Mouse (Mus musculus): ENCODE data around the gene Kcnab2. TPM values are rescaled to one million over a fixed set of nuclear protein-coding genes. Genes with fewer than 3 reads are reported as not detected.

Kcnab2 gene
- polyA plus RNA-seq, 1 experiment from 2014 or later: 2.0 TPM

DNA sequence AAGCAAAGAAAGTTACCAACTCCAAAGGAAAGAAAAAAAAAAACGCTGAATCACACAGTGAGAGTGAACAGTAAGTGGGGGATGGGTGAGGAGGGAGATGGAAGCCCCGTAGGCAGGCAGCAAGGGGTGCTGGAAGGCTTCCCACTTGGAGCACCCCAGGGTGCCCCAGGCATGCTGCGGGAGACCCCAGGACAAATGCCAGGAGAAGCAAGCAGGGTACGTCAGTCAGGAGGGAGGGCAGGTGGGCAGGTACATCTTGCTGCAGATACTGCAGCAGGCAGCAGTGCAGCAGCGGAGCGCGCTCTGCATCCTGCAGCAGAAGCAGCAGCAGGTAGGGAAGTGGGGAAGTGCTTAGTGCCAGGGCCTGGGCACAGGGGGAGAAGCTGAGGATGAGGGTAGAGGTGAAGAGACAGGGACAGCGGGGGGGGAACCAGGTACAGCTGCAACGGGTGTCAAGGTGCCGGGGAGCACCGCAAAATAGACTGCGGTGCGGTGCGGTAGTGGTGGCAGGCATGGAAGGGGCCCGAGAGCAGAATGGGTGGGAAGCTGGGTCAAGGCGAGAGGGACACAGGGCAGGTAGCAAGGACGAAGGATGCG is 1.1 kb downstream of the Kcnab2 start, which contains the start of gene Nphp4:
Gene Nphp4 (plus strand): TSS at position 280 of the 597 bp plus-strand sequence.
- peak within 1 kb of the TSS; percentile 73 for H3K4me2 ChIP-seq (replicated peaks; ENCODE audit: low read depth)
- H3K27ac ChIP-seq (ENCODE audit: low read depth, low read length): no peak within 1 kb of the TSS
- 0 out of 2 replicates have a peak, but pooled peaks cover 5% of the 10 kb centered on the region for H3K9me3 ChIP-seq (ENCODE audit: control insufficient read depth)
- no peak for ATAC-seq
- peak within 1 kb of the TSS; percentile 52 for H3K9ac ChIP-seq (ENCODE audit: low read depth, low read length)
- H3K4me1 ChIP-seq (replicated peaks; ENCODE audit: control insufficient read depth, insufficient read depth, low read length): peaks cover 3% of the 10 kb centered on the region; the same call in 1 of the 2 replicates
- WGBS: 2% methylated on average over 18 of the region's 18 CpGs
- peaks cover 19% of the 10 kb centered on the region for H3K27me3 ChIP-seq (replicated peaks; ENCODE audit: control insufficient read depth, insufficient read depth, low read length)
- no peaks in the 10 kb centered on the region for H3K36me3 ChIP-seq (ENCODE audit: control insufficient read depth, insufficient read depth)
- H3K4me3 ChIP-seq (ENCODE audit: low read depth, low read length): peak within 1 kb of the TSS; percentile 78
- no peak for TF ChIP-seq CTCF (IDR thresholded peaks at IDR 0.05; ENCODE audit: low read depth)

DNA sequence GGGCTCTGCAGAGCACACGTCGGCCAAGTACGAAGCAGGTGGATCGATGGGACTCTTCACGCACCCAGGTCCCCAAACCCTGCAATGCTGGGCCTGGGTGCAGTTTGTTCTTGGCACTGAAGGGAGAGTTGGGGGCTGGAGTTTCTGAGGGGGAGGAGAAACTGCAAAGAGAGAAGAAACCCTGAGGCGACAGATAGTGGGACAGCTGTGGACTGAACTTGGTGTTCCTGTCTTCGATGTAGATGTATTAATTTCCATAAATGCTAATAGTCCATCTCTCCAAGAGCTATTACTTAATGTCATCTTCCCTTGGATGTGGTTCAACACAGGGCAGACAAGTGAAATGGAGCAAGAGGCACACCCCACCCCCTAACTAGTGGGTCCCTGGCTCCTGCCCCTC is 1.7 kb downstream of the Kcnab2 start:
- Histone ChIP-seq H3K4me3 (ENCODE audit: low read depth, low read length) (no peak overlapping the region), H3K27me3 (replicated peaks; ENCODE audit: control insufficient read depth, insufficient read depth, low read length) (peaks cover 19% of the 10 kb centered on the region), H3K4me2 (replicated peaks; ENCODE audit: low read depth) (no peak overlapping the region), H3K27ac (ENCODE audit: low read depth, low read length) (no peak overlapping the region), H3K9me3 (ENCODE audit: control insufficient read depth) (0 out of 2 replicates have a peak, but pooled peaks cover 5% of the 10 kb centered on the region), H3K4me1 (replicated peaks; ENCODE audit: control insufficient read depth, insufficient read depth, low read length) (peaks cover 3% of the 10 kb centered on the region; the same call in 1 of the 2 replicates), H3K36me3 (ENCODE audit: control insufficient read depth, insufficient read depth) (no peaks in the 10 kb centered on the region), H3K9ac (ENCODE audit: low read depth, low read length) (no peak overlapping the region)
- TF ChIP-seq CTCF (IDR thresholded peaks at IDR 0.05; ENCODE audit: low read depth): no peak
- 84% methylated on average over 7 of the region's 7 CpGs for WGBS
- no peak for ATAC-seq

- Histone ChIP-seq H3K27ac (ENCODE audit: low read depth, low read length) (no peak overlapping the region), H3K4me2 (replicated peaks; ENCODE audit: low read depth) (no peak overlapping the region), H3K9ac (ENCODE audit: low read depth, low read length) (no peak overlapping the region), H3K36me3 (ENCODE audit: control insufficient read depth, insufficient read depth) (no peaks in the 10 kb centered on the region), H3K4me3 (ENCODE audit: low read depth, low read length) (no peak overlapping the region), H3K4me1 (replicated peaks; ENCODE audit: control insufficient read depth, insufficient read depth, low read length) (no peaks in the 10 kb centered on the region), H3K9me3 (ENCODE audit: control insufficient read depth) (0 out of 2 replicates have a peak, but pooled peaks cover 5% of the 10 kb centered on the region), H3K27me3 (replicated peaks; ENCODE audit: control insufficient read depth, insufficient read depth, low read length) (no peaks in the 10 kb centered on the region)
- 83% methylated on average over 6 of the region's 6 CpGs for WGBS
- TF ChIP-seq CTCF (IDR thresholded peaks at IDR 0.05; ENCODE audit: low read depth): no peak
- ATAC-seq: no peak
Measured at GRCm38 (mm10) chr4:152467951-152468350, 9.7 kb downstream of the Kcnab2 start.

- no peak overlapping the region for H3K27ac ChIP-seq (ENCODE audit: low read depth, low read length)
- H3K36me3 ChIP-seq (ENCODE audit: control insufficient read depth, insufficient read depth): no peaks in the 10 kb centered on the region
- no peaks in the 10 kb centered on the region for H3K27me3 ChIP-seq (replicated peaks; ENCODE audit: control insufficient read depth, insufficient read depth, low read length)
- H3K9ac ChIP-seq (ENCODE audit: low read depth, low read length): no peak overlapping the region
- no peak overlapping the region for H3K4me2 ChIP-seq (replicated peaks; ENCODE audit: low read depth)
- no peak for TF ChIP-seq CTCF (IDR thresholded peaks at IDR 0.05; ENCODE audit: low read depth)
- ATAC-seq: no peak
- no peaks in the 10 kb centered on the region for H3K4me1 ChIP-seq (replicated peaks; ENCODE audit: control insufficient read depth, insufficient read depth, low read length)
- no peaks in the 10 kb centered on the region for H3K9me3 ChIP-seq (ENCODE audit: control insufficient read depth)
- 88% methylated on average over 13 of the region's 13 CpGs for WGBS
- no peak overlapping the region for H3K4me3 ChIP-seq (ENCODE audit: low read depth, low read length)
Measured at GRCm38 (mm10) chr4:152466601-152467000, 11.1 kb downstream of the Kcnab2 start.

GRCm38 (mm10) chr4:152465116-152465515 is 12.6 kb downstream of the Kcnab2 start:
- no peak for ATAC-seq
- no peak for TF ChIP-seq CTCF (IDR thresholded peaks at IDR 0.05; ENCODE audit: low read depth)
- Histone ChIP-seq H3K27me3 (replicated peaks; ENCODE audit: control insufficient read depth, insufficient read depth, low read length) (no peaks in the 10 kb centered on the region), H3K4me3 (ENCODE audit: low read depth, low read length) (no peak overlapping the region), H3K4me2 (replicated peaks; ENCODE audit: low read depth) (no peak overlapping the region), H3K4me1 (replicated peaks; ENCODE audit: control insufficient read depth, insufficient read depth, low read length) (no peaks in the 10 kb centered on the region), H3K27ac (ENCODE audit: low read depth, low read length) (no peak overlapping the region), H3K36me3 (ENCODE audit: control insufficient read depth, insufficient read depth) (no peaks in the 10 kb centered on the region), H3K9me3 (ENCODE audit: control insufficient read depth) (no peaks in the 10 kb centered on the region), H3K9ac (ENCODE audit: low read depth, low read length) (no peak overlapping the region)
- 41% methylated on average over 8 of the region's 8 CpGs for WGBS

DNA sequence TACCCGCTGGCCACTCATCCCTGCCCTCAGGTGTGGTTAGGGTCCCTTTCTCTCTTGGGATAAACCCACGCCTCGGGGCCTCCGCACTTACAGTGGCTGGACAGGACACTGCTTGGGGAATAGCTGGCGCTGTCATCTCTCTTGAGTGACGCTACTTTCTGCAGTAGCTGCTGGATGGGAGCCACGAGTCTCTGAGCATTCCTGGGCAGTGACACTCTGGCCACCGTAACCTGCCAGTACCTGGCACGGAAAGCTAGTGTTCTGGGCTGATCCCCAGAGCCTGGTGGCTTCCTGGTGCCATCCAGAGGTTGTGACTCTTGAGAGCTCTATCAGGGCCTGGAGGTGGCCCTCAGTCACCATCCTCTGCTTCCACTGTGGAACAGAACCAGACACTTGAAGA is 14.5 kb downstream of the Kcnab2 start:
- Histone ChIP-seq H3K4me3 (ENCODE audit: low read depth, low read length) (no peak overlapping the region), H3K4me1 (replicated peaks; ENCODE audit: control insufficient read depth, insufficient read depth, low read length) (no peaks in the 10 kb centered on the region), H3K9ac (ENCODE audit: low read depth, low read length) (no peak overlapping the region), H3K27ac (ENCODE audit: low read depth, low read length) (no peak overlapping the region), H3K27me3 (replicated peaks; ENCODE audit: control insufficient read depth, insufficient read depth, low read length) (no peaks in the 10 kb centered on the region), H3K36me3 (ENCODE audit: control insufficient read depth, insufficient read depth) (no peaks in the 10 kb centered on the region), H3K9me3 (ENCODE audit: control insufficient read depth) (no peaks in the 10 kb centered on the region), H3K4me2 (replicated peaks; ENCODE audit: low read depth) (no peak overlapping the region)
- no peak for ATAC-seq
- WGBS: 85% methylated on average over 9 of the region's 9 CpGs
- TF ChIP-seq CTCF (IDR thresholded peaks at IDR 0.05; ENCODE audit: low read depth): no peak
